Mouse (Mus musculus): ENCODE measurements at regions not wholly inside any gene's neighbourhood (a gene's known extent, or its start where the extent isn't known, plus 50 kb on each side); places are given as distances from the start of the nearest gene placed in this dataset.
"Not testable (repeated sequence)": the region's sequence is repeated elsewhere in the genome, so short reads cannot be mapped to it uniquely, and the experiment has no call there.

GRCm38 (mm10) chr16:63104383-63104782 lies 250.3 kb downstream of the Pros1 start:
- no peak for DNase-seq (ENCODE audit: low spot score)

- DNase-seq (ENCODE audit: low spot score), result no peak
Measured at GRCm38 (mm10) chr16:63104938-63105714, 251.0 kb downstream of the Pros1 start.

- DNase-seq (ENCODE audit: low spot score), result no peak
Measured at GRCm38 (mm10) chr16:63116456-63116855, 262.3 kb downstream of the Pros1 start.

- no peak for DNase-seq (ENCODE audit: low spot score)
Measured at GRCm38 (mm10) chr16:63118721-63119120, 264.6 kb downstream of the Pros1 start.

GRCm38 (mm10) chr16:63143851-63144250 lies 289.7 kb downstream of the Pros1 start:
- no peak for DNase-seq (ENCODE audit: low spot score)

- no peak for DNase-seq (ENCODE audit: low spot score)
Measured at GRCm38 (mm10) chr16:63155300-63155821, 301.3 kb downstream of the Pros1 start.

- DNase-seq (ENCODE audit: low spot score), result no peak
Measured at GRCm38 (mm10) chr16:63170101-63170500, 316.0 kb downstream of the Pros1 start.

GRCm38 (mm10) chr16:63179228-63179627 lies 325.1 kb downstream of the Pros1 start:
- no peak for DNase-seq (ENCODE audit: low spot score)

GRCm38 (mm10) chr16:63191181-63191580 lies 337.1 kb downstream of the Pros1 start:
- DNase-seq (ENCODE audit: low spot score), result no peak

GRCm38 (mm10) chr16:63191623-63192022 lies 337.5 kb downstream of the Pros1 start:
- DNase-seq (ENCODE audit: low spot score), result no peak

- DNase-seq (ENCODE audit: low spot score), result no peak
Measured at GRCm38 (mm10) chr16:63194595-63194994, 340.5 kb downstream of the Pros1 start.

- DNase-seq (ENCODE audit: low spot score), result not testable (repeated sequence)
Measured at GRCm38 (mm10) chr16:63213471-63213870, 359.4 kb downstream of the Pros1 start.

GRCm38 (mm10) chr16:63220228-63220879 lies 366.2 kb downstream of the Pros1 start:
- DNase-seq (ENCODE audit: low spot score), result no peak

GRCm38 (mm10) chr16:63224608-63225007 lies 370.5 kb downstream of the Pros1 start:
- no peak for DNase-seq (ENCODE audit: low spot score)

- DNase-seq (ENCODE audit: low spot score), result no peak
Measured at GRCm38 (mm10) chr16:63225097-63225496, 371.0 kb downstream of the Pros1 start.

GRCm38 (mm10) chr16:63229135-63229534 lies 375.0 kb downstream of the Pros1 start:
- no peak for DNase-seq (ENCODE audit: low spot score)

- DNase-seq (ENCODE audit: low spot score), result no peak
Measured at GRCm38 (mm10) chr16:63229567-63229966, 375.5 kb downstream of the Pros1 start.

GRCm38 (mm10) chr16:63270173-63270572 lies 416.1 kb downstream of the Pros1 start:
- DNase-seq (ENCODE audit: low spot score), result no peak

- no peak for DNase-seq (ENCODE audit: low spot score)
Measured at GRCm38 (mm10) chr16:63277556-63277955, 423.4 kb downstream of the Pros1 start.

- no peak for DNase-seq (ENCODE audit: low spot score)
Measured at GRCm38 (mm10) chr16:63278259-63278697, 424.2 kb downstream of the Pros1 start.

GRCm38 (mm10) chr16:63287655-63288054 lies 433.5 kb downstream of the Pros1 start:
- DNase-seq (ENCODE audit: low spot score), result no peak

GRCm38 (mm10) chr16:63311676-63312075 lies 457.6 kb downstream of the Pros1 start:
- DNase-seq (ENCODE audit: low spot score), result no peak

GRCm38 (mm10) chr16:63313544-63313943 lies 459.4 kb downstream of the Pros1 start:
- no peak for DNase-seq (ENCODE audit: low spot score)

Measured in ovary, adult 18-20 months (tissue).